Mouse (Mus musculus): ENCODE results near the gene Pip4k2a. TPM values are rescaled to one million over a fixed set of nuclear protein-coding genes. Genes with fewer than 3 reads are reported as not detected.

The Pip4k2a gene
- total and polyA plus RNA-seq, 3 experiments, result 6.6 to 52.9 (median 20.8) TPM

- Histone ChIP-seq H3K4me3 (replicated peaks in 1 of 3; ENCODE audit: low read depth in 2 of 3, low read length in 2 of 3, poor library complexity in 1 of 3) (no peak overlapping the region), H3K4me2 (ENCODE audit: insufficient read depth, low read depth, poor library complexity, severe bottlenecking) (no peak overlapping the region), H3K27ac (ENCODE audit: insufficient read depth, low read depth) (no peak overlapping the region), H3K36me3 (replicated peaks in 1 of 2; ENCODE audit: control insufficient read depth in 1 of 2, insufficient read depth in 1 of 2, low read length in 1 of 2) (peaks cover 0 to 39% of the 10 kb centered on the region in 2 experiments), H3K79me2 (replicated peaks; ENCODE audit: control insufficient read depth, extremely low read depth, insufficient read depth, poor library complexity, severe bottlenecking) (0 out of 2 replicates have a peak, but pooled peaks cover 3% of the 10 kb centered on the region), H3K9me3 (replicated peaks; ENCODE audit: low read length) (peaks cover 14% of the 10 kb centered on the region), H3K4me1 (ENCODE audit: control insufficient read depth in 1 of 2, insufficient read depth in 2 of 2) (peaks cover 3 to 66% of the 10 kb centered on the region in 2 experiments; a peak in 3 of 4 replicates), H3K9ac (ENCODE audit: insufficient read depth, low read depth) (no peak overlapping the region), H3K27me3 (replicated peaks) (no peaks in the 10 kb centered on the region)
- TF ChIP-seq ZMIZ1 (IDR thresholded peaks at IDR 0.05; ENCODE audit: low read depth, low read length), result no peak
- no peak for TF ChIP-seq CHD2 (IDR thresholded peaks at IDR 0.05; ENCODE audit: low read length)
- no peak for TF ChIP-seq MAZ (IDR thresholded peaks at IDR 0.05; ENCODE audit: low read depth, low read length)
- TF ChIP-seq USF1 (IDR thresholded peaks at IDR 0.05; ENCODE audit: low read depth, low read length), result no peak
- no peak for TF ChIP-seq SIN3A (IDR thresholded peaks at IDR 0.05; ENCODE audit: low read length)
- no peak for TF ChIP-seq ELF1 (IDR thresholded peaks at IDR 0.05; ENCODE audit: low read depth, low read length)
- TF ChIP-seq GABPA (IDR thresholded peaks at IDR 0.05; ENCODE audit: insufficient replicate concordance, low read depth, low read length), result no peak
- TF ChIP-seq JUN (IDR thresholded peaks at IDR 0.05; ENCODE audit: insufficient read depth, low read depth, low read length), result no peak
- in situ Hi-C loops (cut with MboI; ENCODE audit: low pct_ligation_motif_present, low pct_unique_long_range_greater_than_20kb, low sequenced_read_pairs) (no loop called here), dilution Hi-C loops (cut with MboI; ENCODE audit: extremely low pct_ligation_motif_present, extremely low pct_unique_long_range_greater_than_20kb, low sequenced_read_pairs) (no loop called here)
- DNase-seq (ENCODE audit: extremely low read depth), result no peak
Measured at GRCm38 (mm10) chr2:18976175-18976574, 21.8 kb downstream of the Pip4k2a start.

- H3K36me3 ChIP-seq (replicated peaks in 1 of 2; ENCODE audit: control insufficient read depth in 1 of 2, insufficient read depth in 1 of 2, low read length in 1 of 2), result peaks cover 0 to 37% of the 10 kb centered on the region in 2 experiments
- H3K27me3 ChIP-seq (replicated peaks), result no peaks in the 10 kb centered on the region
- no peak overlapping the region for H3K4me3 ChIP-seq (replicated peaks in 1 of 3; ENCODE audit: low read depth in 2 of 3, low read length in 2 of 3, poor library complexity in 1 of 3)
- DNase-seq (ENCODE audit: extremely low read depth), result no peak
- H3K4me2 ChIP-seq (ENCODE audit: insufficient read depth, low read depth, poor library complexity, severe bottlenecking), result no peak overlapping the region
- H3K27ac ChIP-seq (ENCODE audit: insufficient read depth, low read depth), result no peak overlapping the region
- in situ Hi-C loops (cut with MboI; ENCODE audit: low pct_ligation_motif_present, low pct_unique_long_range_greater_than_20kb, low sequenced_read_pairs) (no loop called here), dilution Hi-C loops (cut with MboI; ENCODE audit: extremely low pct_ligation_motif_present, extremely low pct_unique_long_range_greater_than_20kb, low sequenced_read_pairs) (no loop called here)
- H3K4me1 ChIP-seq (ENCODE audit: control insufficient read depth in 1 of 2, insufficient read depth in 2 of 2), result peaks cover 0 to 68% of the 10 kb centered on the region in 2 experiments; a peak in 2 of 4 replicates
- peaks cover 14% of the 10 kb centered on the region for H3K9me3 ChIP-seq (replicated peaks; ENCODE audit: low read length)
- H3K9ac ChIP-seq (ENCODE audit: insufficient read depth, low read depth), result no peak overlapping the region
- H3K79me2 ChIP-seq (replicated peaks; ENCODE audit: control insufficient read depth, extremely low read depth, insufficient read depth, poor library complexity, severe bottlenecking), result 0 out of 2 replicates have a peak, but pooled peaks cover 3% of the 10 kb centered on the region
- TF ChIP-seq NELFE (IDR thresholded peaks at IDR 0.05; ENCODE audit: low read depth, low read length) (no peak), JUN (IDR thresholded peaks at IDR 0.05; ENCODE audit: insufficient read depth, low read depth, low read length) (no peak), UBTF (IDR thresholded peaks at IDR 0.05; ENCODE audit: low read depth, low read length) (no peak), MAX (IDR thresholded peaks at IDR 0.05; ENCODE audit: low read length) (no peak), ZC3H11A (IDR thresholded peaks at IDR 0.05; ENCODE audit: low read depth, low read length) (no peak), ZKSCAN1 (IDR thresholded peaks at IDR 0.05; ENCODE audit: borderline replicate concordance, low read depth, low read length) (no peak), BHLHE40 (IDR thresholded peaks at IDR 0.05; ENCODE audit: low read depth, low read length) (no peak), USF1 (IDR thresholded peaks at IDR 0.05; ENCODE audit: low read depth, low read length) (no peak), ZMIZ1 (IDR thresholded peaks at IDR 0.05; ENCODE audit: low read depth, low read length) (no peak), USF2 (conservative IDR thresholded peaks at IDR 0.05; ENCODE audit: low read depth, low read length) (no peak), SIN3A (IDR thresholded peaks at IDR 0.05; ENCODE audit: low read length) (no peak), POLR2AphosphoS2 (IDR thresholded peaks at IDR 0.05; ENCODE audit: low read depth, low read length) (no peak), JUND (conservative IDR thresholded peaks at IDR 0.05; ENCODE audit: low read depth, low read length) (no peak), SMC3 (IDR thresholded peaks at IDR 0.05; ENCODE audit: low read depth, low read length) (no peak)
Measured at GRCm38 (mm10) chr2:18974882-18975645, 22.9 kb downstream of the Pip4k2a start.

Measured in CH12.LX (cell line).